Mouse (Mus musculus): Measurements from ENCODE around the gene Hhat. TPM values are rescaled to one million over a fixed set of nuclear protein-coding genes. Genes with fewer than 3 reads are reported as not detected.
A peak's percentile ranks its signal among the peaks of the same experiment; 100 is the strongest.

The Hhat gene
- total and polyA plus RNA-seq, 3 experiments, result 1.6 to 2.8 (median 2.1) TPM

GRCm38 (mm10) chr1:192557978-192558594, 212.9 kb downstream of the Hhat start:
- H3K27me3 ChIP-seq (ENCODE audit: control insufficient read depth, insufficient read depth, low read length), result no peaks in the 10 kb centered on the region
- WGBS, result 71% methylated on average over 5 of the region's 5 CpGs
- DNase-seq, result no peak
- intact Hi-C loops (cut with DNase I), result no loop called here
- no peak overlapping the region for H3K9ac ChIP-seq (ENCODE audit: low read depth, low read length)
- no peak for TF ChIP-seq EP300 (IDR thresholded peaks at IDR 0.05; ENCODE audit: insufficient read depth, low read depth, low read length)
- no peaks in the 10 kb centered on the region for H3K4me1 ChIP-seq (ENCODE audit: control insufficient read depth, insufficient read depth, low read length)
- H3K4me3 ChIP-seq, result no peak overlapping the region
- no peaks in the 10 kb centered on the region for H3K79me2 ChIP-seq (replicated peaks; ENCODE audit: control insufficient read depth, insufficient read depth, low read length)
- no peaks in the 10 kb centered on the region for H3K36me3 ChIP-seq (ENCODE audit: control insufficient read depth, insufficient read depth, low read length)
- no peak overlapping the region for H3K27ac ChIP-seq

- Histone ChIP-seq H3K4me1 (ENCODE audit: control insufficient read depth, insufficient read depth, low read length) (no peaks in the 10 kb centered on the region), H3K27ac (no peak overlapping the region)
- WGBS, result 78% methylated on average over 4 of the region's 4 CpGs
These were observed 215.5 kb downstream of the Hhat start for GRCm38 (mm10) chr1:192555516-192555915.

GRCm38 (mm10) chr1:192550561-192550960, 220.5 kb downstream of the Hhat start:
- Histone ChIP-seq H3K4me3 (no peak overlapping the region), H3K4me1 (ENCODE audit: control insufficient read depth, insufficient read depth, low read length) (no peaks in the 10 kb centered on the region), H3K36me3 (ENCODE audit: control insufficient read depth, insufficient read depth, low read length) (no peaks in the 10 kb centered on the region), H3K9ac (ENCODE audit: low read depth, low read length) (no peak overlapping the region), H3K79me2 (replicated peaks; ENCODE audit: control insufficient read depth, insufficient read depth, low read length) (no peaks in the 10 kb centered on the region), H3K27ac (no peak overlapping the region), H3K27me3 (ENCODE audit: control insufficient read depth, insufficient read depth, low read length) (no peaks in the 10 kb centered on the region)
- no peak for DNase-seq
- no peak for TF ChIP-seq POLR2A (IDR thresholded peaks at IDR 0.05; ENCODE audit: insufficient read depth, low read depth, low read length)
- no peak for TF ChIP-seq CTCF (IDR thresholded peaks at IDR 0.05)
- no peak for TF ChIP-seq EP300 (IDR thresholded peaks at IDR 0.05; ENCODE audit: insufficient read depth, low read depth, low read length)
- intact Hi-C loops (cut with DNase I), result no loop called here
- 90% methylated on average over 3 of the region's 3 CpGs for WGBS

More at GRCm38 (mm10) chr1:192555516-192555915, 215.5 kb downstream of the Hhat start:
- no peak for DNase-seq
- Histone ChIP-seq H3K36me3 (ENCODE audit: control insufficient read depth, insufficient read depth, low read length) (no peaks in the 10 kb centered on the region), H3K79me2 (replicated peaks; ENCODE audit: control insufficient read depth, insufficient read depth, low read length) (no peaks in the 10 kb centered on the region), H3K27me3 (ENCODE audit: control insufficient read depth, insufficient read depth, low read length) (no peaks in the 10 kb centered on the region), H3K4me3 (no peak overlapping the region), H3K9ac (ENCODE audit: low read depth, low read length) (no peak overlapping the region)
- TF ChIP-seq POLR2A (IDR thresholded peaks at IDR 0.05; ENCODE audit: insufficient read depth, low read depth, low read length), result no peak
- no peak for TF ChIP-seq EP300 (IDR thresholded peaks at IDR 0.05; ENCODE audit: insufficient read depth, low read depth, low read length)
- TF ChIP-seq CTCF (IDR thresholded peaks at IDR 0.05), result no peak
- intact Hi-C loops (cut with DNase I), result no loop called here

- Histone ChIP-seq H3K79me2 (replicated peaks; ENCODE audit: control insufficient read depth, insufficient read depth, low read length) (no peaks in the 10 kb centered on the region), H3K27ac (no peak overlapping the region), H3K4me3 (no peak overlapping the region), H3K9ac (ENCODE audit: low read depth, low read length) (no peak overlapping the region), H3K36me3 (ENCODE audit: control insufficient read depth, insufficient read depth, low read length) (no peaks in the 10 kb centered on the region), H3K4me1 (ENCODE audit: control insufficient read depth, insufficient read depth, low read length) (peaks cover 1% of the 10 kb centered on the region; the same call in 1 of the 2 replicates), H3K27me3 (ENCODE audit: control insufficient read depth, insufficient read depth, low read length) (no peaks in the 10 kb centered on the region)
- 27% methylated on average over 1 of the region's 1 CpGs for WGBS
- intact Hi-C loops (cut with DNase I), result no loop called here
- DNase-seq, result no peak
- 0 out of 2 replicates have a peak, but pooled peaks have one; percentile 16 for TF ChIP-seq EP300 (IDR thresholded peaks at IDR 0.05; ENCODE audit: insufficient read depth, low read depth, low read length)
- TF ChIP-seq CTCF (IDR thresholded peaks at IDR 0.05), result peak; percentile 53
- TF ChIP-seq POLR2A (IDR thresholded peaks at IDR 0.05; ENCODE audit: insufficient read depth, low read depth, low read length), result no peak
These were observed 224.2 kb downstream of the Hhat start for GRCm38 (mm10) chr1:192546843-192547242.

GRCm38 (mm10) chr1:192544901-192545300, 226.1 kb downstream of the Hhat start:
- TF ChIP-seq CTCF (IDR thresholded peaks at IDR 0.05) (no peak), POLR2A (IDR thresholded peaks at IDR 0.05; ENCODE audit: insufficient read depth, low read depth, low read length) (no peak), EP300 (IDR thresholded peaks at IDR 0.05; ENCODE audit: insufficient read depth, low read depth, low read length) (no peak)
- no peaks in the 10 kb centered on the region for H3K36me3 ChIP-seq (ENCODE audit: control insufficient read depth, insufficient read depth, low read length)
- no peaks in the 10 kb centered on the region for H3K79me2 ChIP-seq (replicated peaks; ENCODE audit: control insufficient read depth, insufficient read depth, low read length)
- no peaks in the 10 kb centered on the region for H3K27me3 ChIP-seq (ENCODE audit: control insufficient read depth, insufficient read depth, low read length)
- no peak overlapping the region for H3K27ac ChIP-seq
- no peak for DNase-seq
- H3K9ac ChIP-seq (ENCODE audit: low read depth, low read length), result no peak overlapping the region
- no peak overlapping the region for H3K4me3 ChIP-seq
- intact Hi-C loops (cut with DNase I), result no loop called here
- WGBS, result 91% methylated on average over 7 of the region's 7 CpGs
- H3K4me1 ChIP-seq (ENCODE audit: control insufficient read depth, insufficient read depth, low read length), result peaks cover 1% of the 10 kb centered on the region; the same call in 1 of the 2 replicates

- Histone ChIP-seq H3K27ac (no peak overlapping the region), H3K4me1 (ENCODE audit: control insufficient read depth, insufficient read depth, low read length) (peaks cover 1% of the 10 kb centered on the region; the same call in 1 of the 2 replicates), H3K9ac (ENCODE audit: low read depth, low read length) (no peak overlapping the region), H3K4me3 (no peak overlapping the region), H3K27me3 (ENCODE audit: control insufficient read depth, insufficient read depth, low read length) (no peaks in the 10 kb centered on the region), H3K36me3 (ENCODE audit: control insufficient read depth, insufficient read depth, low read length) (no peaks in the 10 kb centered on the region), H3K79me2 (replicated peaks; ENCODE audit: control insufficient read depth, insufficient read depth, low read length) (no peaks in the 10 kb centered on the region)
- intact Hi-C loops (cut with DNase I), result no loop called here
- WGBS, result 50% methylated on average over 9 of the region's 9 CpGs
- TF ChIP-seq CTCF (IDR thresholded peaks at IDR 0.05), result no peak
- TF ChIP-seq EP300 (IDR thresholded peaks at IDR 0.05; ENCODE audit: insufficient read depth, low read depth, low read length), result no peak
- TF ChIP-seq POLR2A (IDR thresholded peaks at IDR 0.05; ENCODE audit: insufficient read depth, low read depth, low read length), result no peak
- no peak for DNase-seq
These were observed 226.9 kb downstream of the Hhat start for GRCm38 (mm10) chr1:192544091-192544490.
